Mouse (Mus musculus) olfactory bulb, adult 2 months (tissue): ENCODE data around the gene Skap1.

Experiments
- CTCF ChIP-seq: fragments of 200-500 bp; IDR thresholded peaks from 2 replicates; pipeline ENCODE4 v1.5.1; 2012; ENCODE audit warnings: low read depth, mild to moderate bottlenecking, low read length, moderate library complexity; ENCODE audit not compliant: insufficient read depth
- POLR2A ChIP-seq: fragments of 200-500 bp; IDR thresholded peaks from 2 replicates; pipeline ENCODE4 v1.6.1; 2012; ENCODE audit warnings: mild to moderate bottlenecking, low read depth, low read length, moderate library complexity; ENCODE audit not compliant: insufficient read depth

GRCm38 (mm10) chr11:96425193-96425592 is 39.2 kb upstream of the Skap1 start:
- TF ChIP-seq CTCF, result no peak
- no peak for TF ChIP-seq POLR2A
